Comparison of ENCODE assay signal across 9 mouse cellular contexts in genomic region chr13:15464741-15465250, GRCm38 (mm10). TPM values are rescaled to one million over a fixed set of nuclear protein-coding genes. Genes with fewer than 3 reads are reported as not detected.
DNase-seq lines count a peak whose midpoint lies in the region; ATAC-seq and TF ChIP-seq lines count a peak whose summit lies in the region.
"Had no signal": no experiment of that assay in that cellular context is flagged by ENCODE, and none has a peak within 500 bp of the region (broad histone marks: within the 10 kb centered on the region; RNA-seq: fewer than 3 reads in every experiment).

No protein-coding gene starts in this region.

- H3K27me3 ChIP-seq in heart, embryonic 10.5 days (ENCODE audit: insufficient read depth, poor library complexity, severe bottlenecking) = 0 out of 2 replicates have a peak, but pooled peaks cover 6% of the 10 kb centered on the region
- no peaks in the 10 kb centered on the region; the same call in none of the 2 replicates for H3K27me3 ChIP-seq in hindbrain, postnatal 0 days (ENCODE audit: insufficient read depth, low read length)

- peak overlapping the region; percentile 79 for H3K4me2 ChIP-seq in hindbrain, postnatal 0 days (ENCODE audit: low read depth, low read length)

- H3K4me1 ChIP-seq in heart, embryonic 10.5 days = peaks cover 15% of the 10 kb centered on the region; the same call in 1 of the 2 replicates
- H3K4me1 ChIP-seq in hindbrain, postnatal 0 days (ENCODE audit: insufficient read depth, low read length) = no peaks in the 10 kb centered on the region

- H3K9me3 ChIP-seq in heart, embryonic 10.5 days = no peaks in the 10 kb centered on the region
- H3K9me3 ChIP-seq in hindbrain, postnatal 0 days (ENCODE audit: low read length) = no peaks in the 10 kb centered on the region

- H3K36me3 ChIP-seq in heart, embryonic 10.5 days = no peaks in the 10 kb centered on the region
- H3K36me3 ChIP-seq in hindbrain, postnatal 0 days (ENCODE audit: insufficient read depth, low read length) = no peaks in the 10 kb centered on the region

- H3K27ac ChIP-seq in heart, embryonic 10.5 days = peak overlapping the region; percentile 94
- no peak overlapping the region; the same call in 1 of the 2 replicates for H3K27ac ChIP-seq in hindbrain, postnatal 0 days

- no peak for TF ChIP-seq CTCF in hindbrain, postnatal 0 days (IDR thresholded peaks at IDR 0.05; ENCODE audit: low read depth)

- H3K9ac ChIP-seq in hindbrain, postnatal 0 days (replicated peaks; ENCODE audit: low read length) = peak overlapping the region; percentile 62

- intact Hi-C loops in heart, postnatal 14 days (cut with DNase I) = loop anchor here (10.0 kb wide), 2 partner anchors 250 to 280 kb away; no protein-coding TSS in a partner anchor

- no peak for DNase-seq in heart, embryonic 10.5 days (ENCODE audit: low spot score)
- DNase-seq in heart, postnatal 14 days = no peak
- DNase-seq in embryo, embryonic 9.5 days (ENCODE audit: extremely low spot score) = peak; percentile 64
- DNase-seq in hindbrain, postnatal 0 days (ENCODE audit: low spot score) = no peak
- peak; percentile 50 for DNase-seq in mesoderm, embryonic 11.5 days (ENCODE audit: low read depth, low spot score)
- no peak for DNase-seq in thymus, postnatal 10 days (ENCODE audit: low spot score in 2 of 2)
- no peak for DNase-seq in gastrocnemius, adult 8-10 months (ENCODE audit: low spot score in 2 of 2)

- H3K4me3 ChIP-seq in heart, embryonic 10.5 days = peak overlapping the region; percentile 93
- H3K4me3 ChIP-seq in hindbrain, postnatal 0 days (ENCODE audit: low read length) = peak overlapping the region; percentile 66

- no peak for ATAC-seq in hindbrain, postnatal 0 days
- ATAC-seq in megakaryocyte-erythroid progenitor cell, adult 5-6 weeks (replicated peaks; ENCODE audit: low FRiP score, low TSS enrichment, poor library complexity, severe bottlenecking) = no peak

- WGBS in heart, embryonic 10.5 days = 6% methylated on average over 11 of the region's 11 CpGs
- 5% methylated on average over 11 of the region's 11 CpGs for WGBS in hindbrain, postnatal 0 days

RNA-seq across cellular contexts. Expression of gene Gli3, which starts 1.8 kb away (rescaled TPM):
- 8.0 and 16.7 TPM in 2 replicates for polyA plus RNA-seq in heart, embryonic 10.5 days (2016; fragmentation: Nextera tagmentation; extraction: Ambion mirVana)
- total RNA-seq in heart, postnatal 14 days (2021) = 1 to 10 TPM; 3.8 to 4.4 TPM
- total RNA-seq in hindbrain, postnatal 0 days (2014; rRNA removed) = 7.3 and 9.6 TPM in 2 replicates
- polyA plus RNA-seq in hindbrain, postnatal 0 days (2015; fragmentation: Nextera tagmentation; extraction: Ambion mirVana) = 3.0 and 3.7 TPM in 2 replicates
- total RNA-seq in megakaryocyte-erythroid progenitor cell, adult 5-6 weeks (2014; fragmentation: Nextera tagmentation) = not detected in 2 replicates
- not detected in 2 replicates for total RNA-seq in megakaryocyte-erythroid progenitor cell, adult 5-6 weeks (2017)
- total RNA-seq in gastrocnemius, adult 8-10 months (2022) = under 1 TPM; 0.70 to 0.99 (median 0.82) TPM
- total RNA-seq: MEL had no signal

Comparison
In these comparisons a context has a peak if more than half of its experiments do, and no peak if none do; other contexts are left out.
1. DNase-seq: peak in embryo, embryonic 9.5 days (single experiment) and mesoderm, embryonic 11.5 days (single experiment); none in heart, embryonic 10.5 days (single experiment), heart, postnatal 14 days (0 of 2), hindbrain, postnatal 0 days (single experiment), thymus, postnatal 10 days (0 of 2) and gastrocnemius, adult 8-10 months (0 of 2).